Mouse (Mus musculus) urinary bladder, adult 18-20 months (tissue): ENCODE measurements at regions not wholly inside any gene's neighbourhood (a gene's known extent, or its start where the extent isn't known, plus 50 kb on each side); places are given as distances from the start of the nearest gene placed in this dataset.

ENCODE experiments used
- DNase-seq, 2 experiments: peaks; one replicate each; pipeline ENCODE4 v3.0.0; 2022; ENCODE audit warnings: low spot score in 2 of 2, mixed read lengths in 2 of 2

- DNase-seq, result no peak
These were observed 161.9 kb downstream of the Cxcl12 start for GRCm38 (mm10) chr6:117330198-117330597.

DNA sequence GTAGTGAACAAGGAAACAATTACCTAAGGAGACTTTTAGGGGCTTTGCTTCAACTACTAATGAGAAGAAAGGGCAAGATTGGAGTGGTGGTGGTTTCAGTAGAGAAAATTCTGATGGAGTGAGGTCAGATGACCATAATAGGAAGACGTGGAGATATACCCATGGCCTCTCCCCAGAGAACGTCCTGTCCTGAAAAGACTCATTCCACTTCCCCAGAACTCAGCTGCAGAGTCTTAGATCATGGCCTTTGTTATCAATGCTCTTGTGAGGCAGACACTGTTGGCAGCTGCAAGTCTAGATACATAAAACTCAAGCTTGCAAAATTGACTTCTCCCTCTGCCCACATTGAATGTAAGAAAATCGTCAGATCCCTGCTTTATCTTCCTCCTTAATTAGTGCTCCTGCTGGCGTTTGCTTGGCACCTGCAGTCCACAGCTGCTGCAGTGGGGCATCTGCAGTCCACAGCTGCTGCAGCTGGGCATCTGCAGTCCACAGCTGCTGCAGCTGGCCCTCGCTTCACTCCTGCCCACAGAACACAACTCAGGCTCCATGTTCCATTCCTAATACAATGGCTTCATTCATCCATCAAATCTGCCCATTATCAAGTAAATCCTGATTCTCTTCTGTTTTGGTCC is 162.5 kb downstream of the Cxcl12 start:
- DNase-seq, result no peak

- DNase-seq, result no peak
These were observed 164.3 kb downstream of the Cxcl12 start for GRCm38 (mm10) chr6:117332641-117333040.

DNA sequence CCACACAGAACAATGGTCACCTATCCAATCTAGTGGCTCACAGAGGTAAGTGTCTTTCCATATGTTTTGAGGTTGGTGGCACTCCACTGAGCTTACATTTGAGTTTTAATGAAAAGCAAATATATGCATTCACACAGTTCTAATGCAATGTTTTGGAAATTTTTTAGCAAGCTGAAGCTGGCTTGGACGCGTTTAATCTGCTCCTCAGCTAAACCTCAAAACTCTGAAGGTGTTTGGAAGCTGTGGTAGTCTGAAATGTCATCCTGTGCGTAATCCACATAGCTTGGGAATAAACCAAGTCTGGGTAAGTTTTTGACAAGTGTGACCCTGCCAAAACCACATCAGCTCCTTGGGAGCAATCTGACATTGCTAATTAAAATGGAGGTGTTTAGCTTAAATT is 173.8 kb downstream of the Cxcl12 start:
- no peak for DNase-seq

DNA sequence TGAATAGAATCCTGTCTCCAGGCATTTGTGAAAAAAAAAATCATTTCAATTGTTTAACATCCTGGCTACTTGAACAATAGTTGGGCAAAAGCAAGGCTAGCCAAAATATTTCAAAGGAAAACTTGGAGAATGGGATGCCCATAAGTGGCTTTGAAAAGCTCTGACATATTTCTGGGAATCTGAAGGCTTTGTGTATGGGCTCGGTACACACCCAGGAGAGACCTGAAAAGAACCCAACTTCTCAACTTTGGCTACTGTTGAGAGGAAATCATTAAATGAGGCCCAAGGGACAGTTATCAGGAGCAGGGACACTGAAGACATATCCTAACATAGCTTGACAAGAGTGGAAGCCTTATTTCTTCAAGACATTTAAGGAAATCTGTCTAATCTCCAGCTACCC is 179.0 kb downstream of the Cxcl12 start:
- DNase-seq, result no peak

- no peak for DNase-seq
These were observed 183.5 kb downstream of the Cxcl12 start for GRCm38 (mm10) chr6:117351846-117352245.

- DNase-seq, result no peak
These were observed 184.8 kb downstream of the Cxcl12 start for GRCm38 (mm10) chr6:117353091-117353490.

- no peak for DNase-seq
These were observed 187.8 kb downstream of the Cxcl12 start for GRCm38 (mm10) chr6:117356101-117356500.

GRCm38 (mm10) chr6:117359401-117359800 is 191.1 kb downstream of the Cxcl12 start:
- DNase-seq, result no peak

DNA sequence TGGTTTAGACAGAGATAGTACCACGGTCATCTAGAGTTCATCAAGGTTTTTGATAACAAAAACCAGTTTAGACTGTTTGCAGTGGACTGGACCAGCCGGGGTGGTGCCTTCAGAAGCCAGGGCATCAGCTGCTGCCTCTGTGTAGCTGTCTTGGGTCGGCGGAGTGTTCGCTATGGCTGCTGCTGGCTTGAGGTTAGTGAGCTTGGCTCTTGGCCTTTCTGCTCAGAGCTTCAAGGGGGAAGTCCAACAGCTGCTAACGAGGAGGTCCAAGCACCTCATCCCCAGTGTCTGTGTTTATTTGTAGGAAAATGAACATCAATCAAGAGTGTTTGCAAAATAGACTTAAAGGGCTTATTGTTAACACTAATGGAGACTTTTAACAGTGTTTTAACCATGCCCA is 198.2 kb downstream of the Cxcl12 start:
- no peak for DNase-seq

- DNase-seq, result no peak
These were observed 207.7 kb downstream of the Cxcl12 start for GRCm38 (mm10) chr6:117375989-117376388.

GRCm38 (mm10) chr6:117379904-117380303 is 211.6 kb downstream of the Cxcl12 start:
- DNase-seq, result peak; percentile 25 to 49

- DNase-seq, result no peak
These were observed 222.0 kb downstream of the Cxcl12 start for GRCm38 (mm10) chr6:117390233-117390848.

- DNase-seq, result no peak
These were observed 225.1 kb downstream of the Cxcl12 start for GRCm38 (mm10) chr6:117393480-117393879.

DNA sequence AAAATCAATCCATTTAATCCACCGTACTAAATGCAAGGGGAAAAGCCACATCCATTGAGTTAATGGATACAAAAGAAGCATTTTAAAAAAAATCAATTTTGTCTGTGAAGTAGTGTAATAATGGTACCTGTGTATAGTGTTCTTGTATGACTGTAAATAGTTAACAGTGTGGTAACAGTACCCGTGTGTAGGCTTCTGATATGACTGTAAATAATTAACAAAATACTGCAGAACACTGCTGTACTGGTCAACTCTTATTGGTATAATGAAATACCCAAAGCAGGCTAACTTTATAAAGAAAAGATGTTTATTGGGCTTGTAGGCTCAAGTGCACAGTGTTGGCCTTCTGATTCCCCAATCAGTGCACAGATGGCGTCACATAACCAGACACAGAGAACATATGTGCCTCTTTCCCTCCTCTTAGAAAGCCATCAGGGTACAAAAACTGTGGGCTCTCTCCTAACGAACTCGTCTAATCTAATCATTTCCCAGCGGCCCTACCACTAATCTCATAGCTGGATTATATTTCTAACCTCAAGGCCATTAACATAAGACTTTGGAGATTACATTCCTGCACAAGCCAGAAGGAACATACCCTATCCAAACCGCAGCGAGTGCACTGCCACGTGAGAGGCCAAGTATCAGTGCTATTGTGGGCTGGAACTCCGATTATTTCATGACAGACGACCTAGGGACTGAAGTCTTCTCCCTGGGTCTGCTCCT is 237.4 kb downstream of the Cxcl12 start:
- no peak for DNase-seq

DNA sequence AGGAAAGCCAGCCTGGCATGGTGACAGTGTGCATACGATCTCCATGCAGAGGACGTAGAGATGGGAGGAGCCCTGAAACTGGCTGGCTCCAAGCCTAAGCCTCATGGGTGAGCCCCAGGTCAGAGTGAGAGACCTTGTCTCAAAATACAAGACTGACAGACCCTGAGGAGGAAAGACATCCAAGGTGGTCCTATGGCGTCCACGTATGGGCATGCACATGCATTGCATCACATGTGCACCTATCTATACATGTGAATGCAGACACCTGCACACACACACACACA is 237.9 kb downstream of the Cxcl12 start:
- no peak for DNase-seq

- no peak for DNase-seq
These were observed 238.4 kb downstream of the Cxcl12 start for GRCm38 (mm10) chr6:117406757-117407156.

DNA sequence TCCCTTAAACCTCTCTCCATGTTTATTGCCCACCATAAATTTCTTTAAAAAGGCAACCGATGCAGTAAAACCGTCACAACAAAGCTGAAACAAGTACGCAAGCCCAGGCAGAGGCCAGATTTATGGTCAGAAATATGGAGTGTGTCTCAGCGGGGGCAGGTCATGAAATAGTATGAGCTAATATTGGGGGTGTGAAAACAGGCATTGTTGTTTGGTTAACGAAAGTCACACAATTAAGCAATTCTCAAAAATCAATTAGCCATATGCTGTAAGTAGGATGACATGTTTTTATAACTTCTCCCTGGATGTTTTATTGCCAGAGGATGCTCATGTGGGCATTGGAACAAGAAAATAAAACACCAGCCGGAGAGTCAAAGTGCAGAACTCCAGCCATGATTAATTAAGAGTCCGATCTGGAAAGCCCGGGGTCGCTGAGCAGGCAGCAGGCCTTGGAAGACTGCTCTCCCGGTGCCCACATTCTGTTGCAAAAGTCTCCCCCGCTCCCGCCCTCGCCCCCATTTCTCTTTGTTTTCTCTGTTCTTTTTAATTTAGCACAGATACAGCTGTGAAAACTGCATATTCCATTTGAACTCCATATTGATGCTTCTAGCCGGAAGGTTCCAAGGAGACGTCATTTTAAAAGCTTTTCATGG is 239.0 kb downstream of the Cxcl12 start:
- no peak for DNase-seq

- no peak for DNase-seq
These were observed 239.6 kb downstream of the Cxcl12 start for GRCm38 (mm10) chr6:117407953-117408352.

- no peak for DNase-seq
These were observed 240.8 kb downstream of the Cxcl12 start for GRCm38 (mm10) chr6:117408971-117409783.

- no peak for DNase-seq
These were observed 246.6 kb downstream of the Cxcl12 start for GRCm38 (mm10) chr6:117414926-117415325.

GRCm38 (mm10) chr6:117415901-117416300 is 247.6 kb downstream of the Cxcl12 start:
- DNase-seq, result no peak
